In genomic region chr15:62098791-62099660, GRCm38 (mm10) we compare ENCODE assay signal across 8 mouse cellular contexts.
DNase-seq lines count a peak whose midpoint lies in the region; ATAC-seq and TF ChIP-seq lines count a peak whose summit lies in the region.

No protein-coding gene starts in this region.

- H3K4me3 ChIP-seq in heart, embryonic 15.5 days = no peak overlapping the region
- H3K4me3 ChIP-seq in liver, embryonic 13.5 days (replicated peaks) = peak overlapping the region; percentile 21; the same call in 1 of the 2 replicates
- H3K4me3 ChIP-seq in forebrain, postnatal 0 days (ENCODE audit: low read depth, low read length) = no peak overlapping the region

- peak; percentile 69 for ATAC-seq in heart, embryonic 15.5 days (replicated peaks; ENCODE audit: insufficient number of reproducible peaks, insufficient read depth, low FRiP score, low read depth)
- peak; percentile 87 for ATAC-seq in liver, embryonic 13.5 days (ENCODE audit: low read depth)
- no peak for ATAC-seq in forebrain, postnatal 0 days

- H3K36me3 ChIP-seq in heart, embryonic 15.5 days = no peaks in the 10 kb centered on the region
- peaks cover 11% of the 10 kb centered on the region for H3K36me3 ChIP-seq in liver, embryonic 13.5 days
- H3K36me3 ChIP-seq in forebrain, postnatal 0 days (ENCODE audit: insufficient read depth) = no peaks in the 10 kb centered on the region

- peak overlapping the region; percentile 15; the same call in 1 of the 2 replicates for H3K27ac ChIP-seq in heart, embryonic 15.5 days
- H3K27ac ChIP-seq in liver, embryonic 13.5 days = peak overlapping the region; percentile 81
- H3K27ac ChIP-seq in forebrain, postnatal 0 days (ENCODE audit: low read depth, low read length) = no peak overlapping the region

- WGBS in heart, embryonic 15.5 days = 19% methylated on average over 16 of the region's 16 CpGs
- 24% methylated on average over 16 of the region's 16 CpGs for WGBS in liver, embryonic 13.5 days (ENCODE audit: insufficient replicate concordance)
- 53% methylated on average over 16 of the region's 16 CpGs for WGBS in forebrain, postnatal 0 days

- no peaks in the 10 kb centered on the region for H3K9me3 ChIP-seq in heart, embryonic 15.5 days (replicated peaks)
- H3K9me3 ChIP-seq in liver, embryonic 13.5 days (replicated peaks) = no peaks in the 10 kb centered on the region; the same call in 1 of the 2 replicates
- no peaks in the 10 kb centered on the region for H3K9me3 ChIP-seq in forebrain, postnatal 0 days (ENCODE audit: low read length)

- no peak overlapping the region; the same call in 1 of the 2 replicates for H3K9ac ChIP-seq in heart, embryonic 15.5 days
- peak overlapping the region; percentile 64 for H3K9ac ChIP-seq in liver, embryonic 13.5 days
- no peak overlapping the region for H3K9ac ChIP-seq in forebrain, postnatal 0 days

- DNase-seq in ovary, postnatal 36 days (ENCODE audit: low spot score) = peak; percentile 54
- no peak for DNase-seq in ovary, postnatal 14 days (ENCODE audit: low spot score)
- peak; percentile 70 for DNase-seq in liver, embryonic 13.5 days
- peak; percentile 30 to 55 for DNase-seq in urinary bladder, postnatal 36 days (ENCODE audit: low spot score in 2 of 2)
- no peak for DNase-seq in adipocyte (ENCODE audit: low spot score)
- no peak for DNase-seq in forebrain, postnatal 0 days
- no peak for DNase-seq in thymus, adult 18-20 months

- peaks cover 12% of the 10 kb centered on the region for H3K4me1 ChIP-seq in heart, embryonic 15.5 days (replicated peaks)
- peaks cover 49% of the 10 kb centered on the region for H3K4me1 ChIP-seq in liver, embryonic 13.5 days (replicated peaks)
- H3K4me1 ChIP-seq in forebrain, postnatal 0 days (ENCODE audit: insufficient read depth) = no peaks in the 10 kb centered on the region

- no peak for TF ChIP-seq CTCF in forebrain, postnatal 0 days (IDR thresholded peaks at IDR 0.05; ENCODE audit: low read depth)

- no peaks in the 10 kb centered on the region for H3K27me3 ChIP-seq in heart, embryonic 15.5 days
- H3K27me3 ChIP-seq in liver, embryonic 13.5 days = no peaks in the 10 kb centered on the region
- H3K27me3 ChIP-seq in forebrain, postnatal 0 days (ENCODE audit: insufficient read depth, low read length) = no peaks in the 10 kb centered on the region

- peak overlapping the region; percentile 29 for H3K4me2 ChIP-seq in heart, embryonic 15.5 days
- H3K4me2 ChIP-seq in liver, embryonic 13.5 days = peak overlapping the region; percentile 63
- H3K4me2 ChIP-seq in forebrain, postnatal 0 days (ENCODE audit: low read depth) = no peak overlapping the region

Comparison
In these comparisons a context has a peak if more than half of its experiments do, and no peak if none do; other contexts are left out.
1. DNase-seq: peak in ovary, postnatal 36 days (single experiment), liver, embryonic 13.5 days (single experiment) and urinary bladder, postnatal 36 days (2 of 2); none in ovary, postnatal 14 days (single experiment), adipocyte (single experiment), forebrain, postnatal 0 days (single experiment) and thymus, adult 18-20 months (0 of 2).